Mouse (Mus musculus) kidney, adult 2 months (tissue): ENCODE results near the gene Ntn5.

ENCODE experiments used
- CTCF ChIP-seq: fragments of 200-500 bp; conservative IDR thresholded peaks from 2 replicates; pipeline ENCODE4 v1.5.1; 2011; ENCODE audit warnings: low read depth, mild to moderate bottlenecking, control low read depth, low read length, moderate library complexity, mixed read lengths; ENCODE audit not compliant: insufficient read depth, insufficient read length
- POLR2A ChIP-seq: fragments of 200-500 bp; IDR thresholded peaks from one replicate; pipeline ENCODE4 v1.6.1; 2011; ENCODE audit warnings: low read depth, low read length, control low read depth

- TF ChIP-seq POLR2A (no peak), CTCF (no peak)
These were observed 30.8 kb downstream of the Ntn5 start for GRCm38 (mm10) chr7:45714630-45715089.
